Mouse (Mus musculus): ENCODE measurements around the gene Sntb2. TPM values are rescaled to one million over a fixed set of nuclear protein-coding genes. Genes with fewer than 3 reads are reported as not detected.
"Not testable (repeated sequence)": the region's sequence is repeated elsewhere in the genome, so short reads cannot be mapped to it uniquely, and the experiment has no call there.

Sntb2 gene
- polyA plus RNA-seq, 2 experiments = 0.68 to 0.88 TPM

GRCm38 (mm10) chr8:106963365-106963764, 27.8 kb downstream of the Sntb2 start:
- Histone ChIP-seq H3K4me3 (ENCODE audit: insufficient read depth in 1 of 2, low read depth in 2 of 2, low read length in 2 of 2) (no peak overlapping the region), H3K36me3 (replicated peaks; ENCODE audit: control insufficient read depth, insufficient read depth, low read depth) (no peaks in the 10 kb centered on the region), H3K4me2 (ENCODE audit: low read depth) (no peak overlapping the region), H3K9ac (replicated peaks) (no peak overlapping the region), H3K4me1 (replicated peaks; ENCODE audit: control insufficient read depth in 2 of 2, insufficient read depth in 2 of 2, low read length in 1 of 2) (no peaks in the 10 kb centered on the region), H3K27ac (no peak overlapping the region), H3K27me3 (ENCODE audit: control insufficient read depth, insufficient read depth, low read length) (no peaks in the 10 kb centered on the region), H3K9me3 (ENCODE audit: control insufficient read depth, low read length) (no peaks in the 10 kb centered on the region)
- no peak for ATAC-seq (ENCODE audit: insufficient read depth)
- DNase-seq (ENCODE audit: low read depth in 3 of 3, low spot score in 3 of 3) = no peak
- WGBS (ENCODE audit: insufficient replicate concordance) = 66% methylated on average over 6 of the region's 6 CpGs
- TF ChIP-seq CTCF (IDR thresholded peaks at IDR 0.05; ENCODE audit: low read depth) = no peak
- no peak for TF ChIP-seq EP300 (IDR thresholded peaks at IDR 0.05; ENCODE audit: low read depth)

GRCm38 (mm10) chr8:106964573-106964972, 29.0 kb downstream of the Sntb2 start:
- H3K9me3 ChIP-seq (ENCODE audit: control insufficient read depth, low read length) = no peaks in the 10 kb centered on the region

GRCm38 (mm10) chr8:106969964-106970363, 34.4 kb downstream of the Sntb2 start:
- 68% methylated on average over 3 of the region's 3 CpGs for WGBS (ENCODE audit: insufficient replicate concordance)
- TF ChIP-seq EP300 (IDR thresholded peaks at IDR 0.05; ENCODE audit: low read depth) (no peak), CTCF (IDR thresholded peaks at IDR 0.05; ENCODE audit: low read depth) (no peak)
- no peak for DNase-seq (ENCODE audit: low read depth in 3 of 3, low spot score in 3 of 3)

More at GRCm38 (mm10) chr8:106964573-106964972, 29.0 kb downstream of the Sntb2 start:
- Histone ChIP-seq H3K27ac (no peak overlapping the region), H3K4me1 (replicated peaks; ENCODE audit: control insufficient read depth in 2 of 2, insufficient read depth in 2 of 2, low read length in 1 of 2) (no peaks in the 10 kb centered on the region), H3K9ac (replicated peaks) (no peak overlapping the region), H3K4me3 (ENCODE audit: insufficient read depth in 1 of 2, low read depth in 2 of 2, low read length in 2 of 2) (no peak overlapping the region), H3K27me3 (ENCODE audit: control insufficient read depth, insufficient read depth, low read length) (no peaks in the 10 kb centered on the region), H3K36me3 (replicated peaks; ENCODE audit: control insufficient read depth, insufficient read depth, low read depth) (no peaks in the 10 kb centered on the region), H3K4me2 (ENCODE audit: low read depth) (no peak overlapping the region)
- 22% methylated on average over 4 of the region's 4 CpGs for WGBS (ENCODE audit: insufficient replicate concordance)
- ATAC-seq (ENCODE audit: insufficient read depth) (no peak), DNase-seq (ENCODE audit: low read depth in 3 of 3, low spot score in 3 of 3) (no peak)
- TF ChIP-seq EP300 (IDR thresholded peaks at IDR 0.05; ENCODE audit: low read depth) = no peak

GRCm38 (mm10) chr8:106971916-106972315, 36.4 kb downstream of the Sntb2 start:
- TF ChIP-seq CTCF (IDR thresholded peaks at IDR 0.05; ENCODE audit: low read depth) (no peak), EP300 (IDR thresholded peaks at IDR 0.05; ENCODE audit: low read depth) (no peak)
- Histone ChIP-seq H3K4me1 (replicated peaks; ENCODE audit: control insufficient read depth in 2 of 2, insufficient read depth in 2 of 2, low read length in 1 of 2) (no peaks in the 10 kb centered on the region), H3K4me3 (ENCODE audit: insufficient read depth in 1 of 2, low read depth in 2 of 2, low read length in 2 of 2) (no peak overlapping the region), H3K36me3 (replicated peaks; ENCODE audit: control insufficient read depth, insufficient read depth, low read depth) (no peaks in the 10 kb centered on the region), H3K9ac (replicated peaks) (no peak overlapping the region), H3K27me3 (ENCODE audit: control insufficient read depth, insufficient read depth, low read length) (no peaks in the 10 kb centered on the region), H3K27ac (no peak overlapping the region), H3K4me2 (ENCODE audit: low read depth) (no peak overlapping the region), H3K9me3 (ENCODE audit: control insufficient read depth, low read length) (no peaks in the 10 kb centered on the region)
- 53% methylated on average over 5 of the region's 5 CpGs for WGBS (ENCODE audit: insufficient replicate concordance)
- DNase-seq (ENCODE audit: low read depth in 3 of 3, low spot score in 3 of 3) (no peak), ATAC-seq (ENCODE audit: insufficient read depth) (no peak)

More at GRCm38 (mm10) chr8:106969964-106970363, 34.4 kb downstream of the Sntb2 start:
- no peak for ATAC-seq (ENCODE audit: insufficient read depth)
- Histone ChIP-seq H3K4me1 (replicated peaks; ENCODE audit: control insufficient read depth in 2 of 2, insufficient read depth in 2 of 2, low read length in 1 of 2) (no peaks in the 10 kb centered on the region), H3K9ac (replicated peaks) (no peak overlapping the region), H3K27me3 (ENCODE audit: control insufficient read depth, insufficient read depth, low read length) (no peaks in the 10 kb centered on the region), H3K27ac (no peak overlapping the region), H3K9me3 (ENCODE audit: control insufficient read depth, low read length) (no peaks in the 10 kb centered on the region), H3K4me3 (ENCODE audit: insufficient read depth in 1 of 2, low read depth in 2 of 2, low read length in 2 of 2) (no peak overlapping the region), H3K36me3 (replicated peaks; ENCODE audit: control insufficient read depth, insufficient read depth, low read depth) (no peaks in the 10 kb centered on the region), H3K4me2 (ENCODE audit: low read depth) (no peak overlapping the region)

- Histone ChIP-seq H3K4me2 (ENCODE audit: low read depth) (no peak overlapping the region), H3K9me3 (ENCODE audit: control insufficient read depth, low read length) (no peaks in the 10 kb centered on the region), H3K27me3 (ENCODE audit: control insufficient read depth, insufficient read depth, low read length) (no peaks in the 10 kb centered on the region), H3K27ac (no peak overlapping the region), H3K9ac (replicated peaks) (no peak overlapping the region), H3K4me3 (ENCODE audit: insufficient read depth in 1 of 2, low read depth in 2 of 2, low read length in 2 of 2) (no peak overlapping the region), H3K4me1 (replicated peaks; ENCODE audit: control insufficient read depth in 2 of 2, insufficient read depth in 2 of 2, low read length in 1 of 2) (no peaks in the 10 kb centered on the region), H3K36me3 (replicated peaks; ENCODE audit: control insufficient read depth, insufficient read depth, low read depth) (no peaks in the 10 kb centered on the region)
- ATAC-seq (ENCODE audit: insufficient read depth) (no peak), DNase-seq (ENCODE audit: low read depth in 3 of 3, low spot score in 3 of 3) (no peak)
- 34% methylated on average over 6 of the region's 6 CpGs for WGBS (ENCODE audit: insufficient replicate concordance)
- no peak for TF ChIP-seq EP300 (IDR thresholded peaks at IDR 0.05; ENCODE audit: low read depth)
- no peak for TF ChIP-seq CTCF (IDR thresholded peaks at IDR 0.05; ENCODE audit: low read depth)
Measured at GRCm38 (mm10) chr8:106972538-106973264, 37.2 kb downstream of the Sntb2 start.

GRCm38 (mm10) chr8:106973526-106973925, 38.0 kb downstream of the Sntb2 start:
- not testable (repeated sequence) for H3K4me3 ChIP-seq (ENCODE audit: insufficient read depth in 1 of 2, low read depth in 2 of 2, low read length in 2 of 2); H3K36me3 ChIP-seq (replicated peaks; ENCODE audit: control insufficient read depth, insufficient read depth, low read depth); DNase-seq (ENCODE audit: low read depth in 3 of 3, low spot score in 3 of 3); H3K9ac ChIP-seq (replicated peaks); H3K27me3 ChIP-seq (ENCODE audit: control insufficient read depth, insufficient read depth, low read length); H3K27ac ChIP-seq; H3K4me2 ChIP-seq (ENCODE audit: low read depth); ATAC-seq (ENCODE audit: insufficient read depth); H3K9me3 ChIP-seq (ENCODE audit: control insufficient read depth, low read length); H3K4me1 ChIP-seq (replicated peaks; ENCODE audit: control insufficient read depth in 2 of 2, insufficient read depth in 2 of 2, low read length in 1 of 2)
- WGBS (ENCODE audit: insufficient replicate concordance) = 60% methylated on average over 2 of the region's 3 CpGs
